29 mouse cellular contexts compared by ENCODE assay signal in the genomic region with DNA sequence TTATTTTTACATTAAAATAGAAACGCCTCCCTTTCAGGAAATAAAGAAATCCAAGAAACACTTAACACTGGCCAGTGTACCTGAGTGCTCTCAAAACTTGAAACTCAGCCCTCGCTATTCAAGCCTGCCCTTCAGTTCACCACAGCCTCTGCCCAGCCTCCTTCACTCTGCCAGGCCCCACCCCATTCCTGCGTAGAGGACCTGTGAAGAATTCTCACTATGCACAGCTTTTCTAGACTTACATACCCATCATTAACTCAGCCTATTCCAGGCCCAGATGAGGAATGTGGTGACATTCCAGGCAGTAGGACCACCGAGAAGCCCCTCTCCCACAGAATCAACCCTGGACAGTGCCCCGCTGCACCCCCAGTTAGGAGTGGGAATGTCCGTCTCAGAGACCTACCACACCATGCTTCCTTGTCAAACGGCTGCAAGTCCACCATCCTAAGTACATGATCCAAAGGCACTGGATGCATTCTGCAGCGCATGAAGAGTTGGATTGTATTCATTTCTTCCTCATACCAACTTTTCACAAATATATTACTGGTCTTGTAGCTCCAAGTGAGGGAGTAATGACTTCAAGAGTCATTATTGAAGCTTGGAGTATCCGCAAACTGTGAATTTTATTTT.
A peak's percentile ranks its signal among the peaks of the same experiment; 100 is the strongest.
DNase-seq lines count a peak whose midpoint lies in the region; ATAC-seq and TF ChIP-seq lines count a peak whose summit lies in the region.
"Had no signal": no experiment of that assay in that cellular context is flagged by ENCODE, and none has a peak within 500 bp of the region (broad histone marks: within the 10 kb centered on the region; RNA-seq: fewer than 3 reads in every experiment).

No protein-coding gene starts in this region.

- H3K36me3 ChIP-seq in limb, embryonic 11.5 days (ENCODE audit: control insufficient read depth, insufficient read depth, low read length): no peaks in the 10 kb centered on the region
- no peaks in the 10 kb centered on the region for H3K36me3 ChIP-seq in lung, postnatal 0 days (ENCODE audit: insufficient read depth, low read length)
- H3K36me3 ChIP-seq: embryonic facial prominence, embryonic 13.5 days; G1E; heart, embryonic 12.5 days; stomach, embryonic 15.5 days had no signal

- no peak overlapping the region for H3K9ac ChIP-seq in limb, embryonic 11.5 days (ENCODE audit: low read length)
- no peak overlapping the region for H3K9ac ChIP-seq in lung, postnatal 0 days (replicated peaks; ENCODE audit: low read depth)
- H3K9ac ChIP-seq: embryonic facial prominence, embryonic 13.5 days; forebrain, embryonic 13.5 days; heart, embryonic 12.5 days; hindbrain, embryonic 14.5 days; liver, postnatal 0 days; stomach, embryonic 15.5 days had no signal

- no peak overlapping the region for H3K4me3 ChIP-seq in limb, embryonic 11.5 days (ENCODE audit: low read depth, low read length)
- no peak overlapping the region for H3K4me3 ChIP-seq in lung, postnatal 0 days (ENCODE audit: low read depth, low read length)
- H3K4me3 ChIP-seq: embryonic facial prominence, embryonic 13.5 days; erythroblast, embryonic 14.5 days; forebrain, embryonic 13.5 days; heart, embryonic 12.5 days; left cerebral cortex, adult 2 months; stomach, embryonic 15.5 days had no signal

- TF ChIP-seq EP300 in lung, postnatal 0 days (IDR thresholded peaks at IDR 0.05): peak; percentile 93

- peaks cover 17% of the 10 kb centered on the region for H3K4me1 ChIP-seq in limb, embryonic 11.5 days (ENCODE audit: control insufficient read depth, insufficient read depth, low read length)
- no peaks in the 10 kb centered on the region for H3K4me1 ChIP-seq in lung, postnatal 0 days (ENCODE audit: insufficient read depth, low read depth, low read length)

- no peak for ATAC-seq in limb, embryonic 11.5 days (ENCODE audit: insufficient number of reproducible peaks, low FRiP score, low TSS enrichment, low read depth)
- peak; percentile 99 for ATAC-seq in lung, postnatal 0 days
- ATAC-seq: activated CD4-positive, CD25-positive, alpha-beta regulatory T cell, adult 4 months; forebrain, embryonic 13.5 days; inflammation-experienced regulatory T-cells, adult 6 months; liver, postnatal 0 days had no signal

- no peaks in the 10 kb centered on the region for H3K27me3 ChIP-seq in limb, embryonic 11.5 days (ENCODE audit: control insufficient read depth, insufficient read depth, low read length)
- no peaks in the 10 kb centered on the region for H3K27me3 ChIP-seq in lung, postnatal 0 days (replicated peaks; ENCODE audit: insufficient read depth, low read length)
- H3K27me3 ChIP-seq: CH12.LX; heart, embryonic 12.5 days; stomach, embryonic 15.5 days had no signal

- WGBS in limb, embryonic 11.5 days: 71% methylated on average over 9 of the region's 9 CpGs
- WGBS in lung, postnatal 0 days: 59% methylated on average over 9 of the region's 9 CpGs

- intact Hi-C loops in heart, postnatal 14 days (cut with DNase I): no loop called here
- intact Hi-C loops in left cerebral cortex, postnatal 4 days (cut with DNase I): no loop called here

- no peaks in the 10 kb centered on the region for H3K9me3 ChIP-seq in limb, embryonic 11.5 days (ENCODE audit: control insufficient read depth, low read length)
- no peaks in the 10 kb centered on the region for H3K9me3 ChIP-seq in lung, postnatal 0 days (ENCODE audit: low read length)
- H3K9me3 ChIP-seq: embryonic facial prominence, embryonic 13.5 days; forebrain, embryonic 13.5 days; stomach, embryonic 15.5 days had no signal

- TF ChIP-seq CTCF in lung, postnatal 0 days (IDR thresholded peaks at IDR 0.05): no peak

- no peak overlapping the region for H3K27ac ChIP-seq in limb, embryonic 11.5 days (replicated peaks; ENCODE audit: low read depth, low read length)
- H3K27ac ChIP-seq in lung, postnatal 0 days (ENCODE audit: low read length): no peak overlapping the region
- H3K27ac ChIP-seq: embryonic facial prominence, embryonic 13.5 days; forebrain, embryonic 13.5 days; hindbrain, embryonic 14.5 days; left cerebral cortex, adult 2 months; stomach, embryonic 15.5 days had no signal

- H3K4me2 ChIP-seq in limb, embryonic 11.5 days (ENCODE audit: low read depth, severe bottlenecking): no peak overlapping the region
- peak overlapping the region; percentile 38; the same call in 1 of the 2 replicates for H3K4me2 ChIP-seq in lung, postnatal 0 days (replicated peaks; ENCODE audit: low read depth, low read length)
- H3K4me2 ChIP-seq: embryonic facial prominence, embryonic 13.5 days; forebrain, embryonic 13.5 days; heart, embryonic 12.5 days; hindbrain, embryonic 14.5 days; stomach, embryonic 15.5 days had no signal

- DNase-seq in heart, adult 11 months: peak; percentile 40
- DNase-seq in heart, postnatal 14 days: no peak
- DNase-seq in limb, embryonic 11.5 days (ENCODE audit: low spot score): peak; percentile 27
- peak; percentile 93 for DNase-seq in lung, postnatal 0 days (ENCODE audit: low spot score)
- peak; percentile 39 for DNase-seq in mesoderm, embryonic 11.5 days (ENCODE audit: low read depth, low spot score)
- no peak for DNase-seq in adrenal gland, adult 2 months
- DNase-seq in left cerebral cortex, postnatal 4 days: no peak
- DNase-seq: adrenal gland, postnatal 10 days; cerebellum, adult 18-20 months; cerebellum, postnatal 14 days; embryo, embryonic 11 days; heart, postnatal 10 days; kidney, adult 8-10 months; kidney, postnatal 10 days; liver, postnatal 0 days; right cerebral cortex, adult 18-20 months; thymus, adult 18-20 months; thymus, postnatal 4 days had no signal

Comparison
In these comparisons a context has a peak if more than half of its experiments do, and no peak if none do; other contexts are left out.
1. DNase-seq: peak in heart, adult 11 months (single experiment), limb, embryonic 11.5 days (single experiment), lung, postnatal 0 days (single experiment) and mesoderm, embryonic 11.5 days (single experiment); none in heart, postnatal 14 days (0 of 2), adrenal gland, adult 2 months (single experiment) and left cerebral cortex, postnatal 4 days (single experiment).